Mouse (Mus musculus): Measurements from ENCODE around the gene Bloc1s3.

DNA sequence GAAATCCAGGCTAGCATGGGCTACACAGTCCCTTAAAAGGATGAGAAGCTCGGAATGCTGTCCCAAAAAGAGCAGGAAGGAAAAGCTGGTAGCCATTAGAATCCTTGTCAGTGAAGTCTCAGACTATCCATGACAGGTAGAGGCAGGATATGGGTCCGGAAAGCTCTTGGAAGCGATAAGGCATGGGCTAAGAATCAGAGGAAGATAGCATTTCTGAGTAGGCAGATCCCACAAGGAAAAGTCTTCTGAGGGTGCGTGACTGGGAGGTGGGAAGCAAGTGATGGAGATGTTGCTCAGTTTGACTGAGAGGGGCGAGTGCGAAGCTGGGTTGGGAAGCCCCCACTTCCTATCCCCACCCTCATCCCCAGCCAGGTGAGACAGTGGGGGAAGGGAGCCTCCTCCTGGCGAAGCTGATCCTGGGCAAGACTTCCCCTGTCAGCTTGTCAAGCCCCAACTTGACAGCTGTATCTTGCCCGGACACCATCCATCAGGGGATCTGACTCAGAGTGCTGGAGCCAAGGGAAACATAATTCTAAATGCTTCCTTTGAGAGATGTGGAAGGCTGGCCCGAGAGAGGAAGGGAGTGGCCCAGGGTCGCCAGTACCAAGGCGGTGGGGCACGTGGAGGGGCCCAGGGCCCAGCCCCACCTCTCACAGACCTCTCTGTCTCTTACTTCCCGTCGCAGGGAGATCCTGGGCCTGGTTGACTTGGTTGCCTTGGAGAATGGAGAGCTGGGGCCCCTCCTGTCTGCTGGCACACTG lies 30.4 kb downstream of the Bloc1s3 start:
- TF ChIP-seq CTCF (IDR thresholded peaks at IDR 0.05; ENCODE audit: low read depth, low read length): no peak
- TF ChIP-seq POLR2A (IDR thresholded peaks at IDR 0.05; ENCODE audit: borderline replicate concordance, low read depth, low read length): no peak

All from bone marrow macrophage, adult 2 months (primary cell).